Mouse (Mus musculus) layer of hippocampus, adult 8-10 months (tissue): ENCODE measurements around the gene Sox5. TPM values are rescaled to one million over a fixed set of nuclear protein-coding genes. Genes with fewer than 3 reads are reported as not detected.

Experiments
- DNase-seq, 2 experiments: peaks; one replicate each; pipeline ENCODE4 v3.0.0; 2022; ENCODE audit warnings: low spot score in 2 of 2
- total RNA-seq, 4 experiments: library from RNA; stranded (reverse); gene quantifications; 2 replicates each; pipeline ENCODE4 v1.2.4; 2022

The Sox5 gene
- total RNA-seq, 4 experiments from 2014 or later: 38.4 to 42.4 (median 40.8) TPM

DNA sequence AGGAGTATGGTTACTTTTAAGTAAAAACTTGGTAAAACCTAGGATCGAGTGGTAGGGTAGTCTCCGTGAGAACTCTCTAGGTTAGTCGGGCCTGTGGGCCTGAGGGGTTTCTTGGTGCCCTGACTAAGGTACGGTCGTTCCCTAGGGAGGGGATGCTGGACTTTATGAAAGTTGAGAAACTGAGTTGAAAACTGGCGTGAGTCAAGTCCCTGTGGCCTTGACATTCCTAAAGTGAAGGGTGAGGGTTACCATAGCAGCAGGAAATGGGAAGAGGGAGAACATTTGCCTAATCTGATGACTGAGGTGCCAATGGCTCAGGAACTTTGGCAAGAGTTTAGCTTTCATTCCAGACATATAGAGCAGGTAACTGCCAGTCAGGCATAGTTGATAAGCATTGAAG is 956.7 kb downstream of the Sox5 start:
- DNase-seq: no peak

DNA sequence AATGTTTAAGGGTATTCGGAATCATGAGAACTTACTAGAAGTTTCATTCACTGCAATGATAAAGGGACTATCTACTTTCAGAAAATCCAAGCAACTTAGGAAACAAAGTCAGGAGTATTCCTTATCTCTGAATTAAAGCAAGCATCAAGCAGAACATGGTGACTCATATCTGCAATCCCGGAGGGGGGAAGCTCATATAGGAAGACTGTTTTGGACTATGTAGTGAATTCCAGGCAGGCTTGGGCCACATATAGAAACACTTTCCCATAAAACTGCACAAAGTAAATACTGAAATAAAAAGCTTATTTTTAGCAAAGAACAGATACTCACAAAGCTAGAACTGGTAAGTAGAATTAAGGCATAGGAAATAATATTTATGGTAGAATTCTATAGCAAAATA is 993.3 kb downstream of the Sox5 start:
- no peak for DNase-seq

DNA sequence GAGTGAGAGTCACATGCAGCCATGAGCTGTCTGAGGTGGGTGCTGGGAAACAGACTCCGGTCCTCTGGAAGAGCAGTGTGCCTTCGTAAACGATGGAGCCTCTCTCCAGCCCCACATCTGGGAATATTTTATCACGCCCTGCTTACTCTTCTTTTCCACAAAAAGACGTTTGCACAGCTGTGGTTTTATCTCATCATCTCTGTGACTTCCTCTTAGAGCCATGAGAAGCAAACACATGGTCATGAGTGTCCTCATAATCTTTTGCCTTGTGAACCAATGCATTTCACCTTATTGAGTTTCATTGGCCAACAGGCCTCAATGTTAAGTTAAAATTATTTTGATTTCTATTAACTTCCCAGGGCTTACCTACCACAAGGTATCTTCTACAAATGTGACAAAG is 994.4 kb downstream of the Sox5 start:
- no peak for DNase-seq

DNA sequence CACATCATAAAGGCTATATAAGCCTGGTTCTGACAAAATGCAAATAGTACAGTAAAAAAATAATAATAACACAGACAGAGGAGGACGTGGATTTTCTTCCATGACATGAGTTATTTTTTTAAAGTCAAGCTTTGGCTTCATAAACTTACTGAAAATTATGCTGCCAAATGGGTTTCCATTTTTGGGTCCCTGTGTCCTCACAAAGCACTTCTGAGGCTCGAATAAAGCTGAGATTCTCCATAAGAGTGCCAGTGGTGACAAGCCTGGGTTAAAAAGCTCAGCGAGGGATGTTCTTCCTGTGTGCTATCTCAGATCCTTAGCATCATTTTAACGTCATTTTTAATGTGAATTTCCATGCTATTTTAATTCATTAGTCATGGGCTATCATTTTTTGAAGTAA is 996.1 kb downstream of the Sox5 start:
- no peak for DNase-seq
